Mouse (Mus musculus): ENCODE measurements around the gene Trpm3. TPM values are rescaled to one million over a fixed set of nuclear protein-coding genes. Genes with fewer than 3 reads are reported as not detected.

Gene Trpm3
- total and polyA plus RNA-seq, 2 experiments from 2014 or later, result 0.52 to 0.95 TPM

- Histone ChIP-seq H3K9ac (replicated peaks; ENCODE audit: low read depth, low read length) (no peak overlapping the region), H3K36me3 (replicated peaks; ENCODE audit: control insufficient read depth, insufficient read depth, low read length) (no peaks in the 10 kb centered on the region), H3K4me1 (ENCODE audit: control insufficient read depth, insufficient read depth) (no peaks in the 10 kb centered on the region), H3K27ac (ENCODE audit: low read depth) (no peak overlapping the region), H3K9me3 (replicated peaks; ENCODE audit: control insufficient read depth, low read length) (no peaks in the 10 kb centered on the region), H3K4me2 (ENCODE audit: low read depth, low read length) (no peak overlapping the region), H3K4me3 (ENCODE audit: low read depth, low read length) (no peak overlapping the region), H3K27me3 (ENCODE audit: control insufficient read depth, insufficient read depth, low read length) (no peaks in the 10 kb centered on the region)
- ATAC-seq (ENCODE audit: insufficient read depth, low read depth) (no peak), DNase-seq (ENCODE audit: low spot score) (no peak)
- WGBS, result 79% methylated on average over 3 of the region's 3 CpGs
- TF ChIP-seq CTCF (IDR thresholded peaks at IDR 0.05; ENCODE audit: low read depth), result no peak
These were observed 834.4 kb downstream of the Trpm3 start for GRCm38 (mm10) chr19:22973294-22973693.

DNA sequence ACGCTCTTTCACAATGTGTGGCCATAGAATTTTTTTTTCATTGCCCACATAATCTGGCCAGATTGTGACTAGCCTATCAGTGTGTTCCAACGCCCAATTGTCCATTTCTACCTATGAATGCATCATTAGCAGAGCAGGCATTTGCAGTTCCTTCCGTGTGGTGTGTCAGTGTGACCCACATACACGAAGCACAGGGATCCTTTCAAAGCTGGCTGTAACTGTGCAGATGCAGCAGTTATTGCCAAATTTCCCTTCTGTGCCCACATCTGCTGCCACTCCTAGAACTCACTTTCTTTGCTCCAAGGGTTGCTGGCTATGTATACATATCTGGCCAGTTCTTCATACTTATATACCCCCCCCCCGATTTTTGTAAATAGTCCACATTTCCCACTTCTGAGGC, 834.9 kb downstream of the Trpm3 start:
- Histone ChIP-seq H3K4me2 (ENCODE audit: low read depth, low read length) (no peak overlapping the region), H3K9ac (replicated peaks; ENCODE audit: low read depth, low read length) (no peak overlapping the region), H3K36me3 (replicated peaks; ENCODE audit: control insufficient read depth, insufficient read depth, low read length) (no peaks in the 10 kb centered on the region), H3K27ac (ENCODE audit: low read depth) (no peak overlapping the region), H3K9me3 (replicated peaks; ENCODE audit: control insufficient read depth, low read length) (no peaks in the 10 kb centered on the region), H3K4me1 (ENCODE audit: control insufficient read depth, insufficient read depth) (no peaks in the 10 kb centered on the region), H3K4me3 (ENCODE audit: low read depth, low read length) (no peak overlapping the region), H3K27me3 (ENCODE audit: control insufficient read depth, insufficient read depth, low read length) (no peaks in the 10 kb centered on the region)
- TF ChIP-seq EP300 (IDR thresholded peaks at IDR 0.05; ENCODE audit: low read depth) (no peak), CTCF (IDR thresholded peaks at IDR 0.05; ENCODE audit: low read depth) (no peak)
- DNase-seq (ENCODE audit: low spot score) (no peak), ATAC-seq (ENCODE audit: insufficient read depth, low read depth) (no peak)
- 83% methylated on average over 5 of the region's 5 CpGs for WGBS

DNA sequence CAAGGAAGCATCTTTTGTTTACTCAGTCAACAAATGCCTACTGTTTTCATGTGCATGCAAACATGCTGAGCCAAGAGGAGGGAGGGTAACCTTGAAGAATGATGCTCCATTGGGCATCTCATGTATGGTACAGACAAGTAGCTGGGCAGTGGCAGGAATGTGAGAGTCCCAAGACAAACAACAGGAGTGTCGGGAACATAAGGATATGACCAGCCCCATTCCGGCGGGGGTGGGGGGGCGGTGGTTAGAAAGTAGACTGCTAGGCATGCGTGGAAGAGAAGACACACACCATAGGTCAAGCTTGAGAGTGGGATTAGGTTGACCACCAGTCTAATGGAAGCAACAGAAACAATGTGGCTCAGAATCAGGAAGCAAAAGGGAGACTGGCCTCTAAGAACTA, 837.0 kb downstream of the Trpm3 start:
- no peak overlapping the region for H3K4me2 ChIP-seq (ENCODE audit: low read depth, low read length)
- H3K4me1 ChIP-seq (ENCODE audit: control insufficient read depth, insufficient read depth), result no peaks in the 10 kb centered on the region
- no peaks in the 10 kb centered on the region for H3K9me3 ChIP-seq (replicated peaks; ENCODE audit: control insufficient read depth, low read length)
- no peak overlapping the region for H3K4me3 ChIP-seq (ENCODE audit: low read depth, low read length)
- no peak for TF ChIP-seq CTCF (IDR thresholded peaks at IDR 0.05; ENCODE audit: low read depth)
- no peak for TF ChIP-seq EP300 (IDR thresholded peaks at IDR 0.05; ENCODE audit: low read depth)
- DNase-seq (ENCODE audit: low spot score) (no peak), ATAC-seq (ENCODE audit: insufficient read depth, low read depth) (no peak)
- H3K27me3 ChIP-seq (ENCODE audit: control insufficient read depth, insufficient read depth, low read length), result no peaks in the 10 kb centered on the region
- H3K27ac ChIP-seq (ENCODE audit: low read depth), result no peak overlapping the region
- no peak overlapping the region for H3K9ac ChIP-seq (replicated peaks; ENCODE audit: low read depth, low read length)
- WGBS, result 87% methylated on average over 5 of the region's 5 CpGs
- no peaks in the 10 kb centered on the region for H3K36me3 ChIP-seq (replicated peaks; ENCODE audit: control insufficient read depth, insufficient read depth, low read length)

GRCm38 (mm10) chr19:22977508-22977907, 838.7 kb downstream of the Trpm3 start:
- Histone ChIP-seq H3K27ac (ENCODE audit: low read depth) (no peak overlapping the region), H3K9ac (replicated peaks; ENCODE audit: low read depth, low read length) (no peak overlapping the region), H3K27me3 (ENCODE audit: control insufficient read depth, insufficient read depth, low read length) (no peaks in the 10 kb centered on the region), H3K9me3 (replicated peaks; ENCODE audit: control insufficient read depth, low read length) (no peaks in the 10 kb centered on the region), H3K4me3 (ENCODE audit: low read depth, low read length) (no peak overlapping the region), H3K36me3 (replicated peaks; ENCODE audit: control insufficient read depth, insufficient read depth, low read length) (no peaks in the 10 kb centered on the region), H3K4me1 (ENCODE audit: control insufficient read depth, insufficient read depth) (no peaks in the 10 kb centered on the region), H3K4me2 (ENCODE audit: low read depth, low read length) (no peak overlapping the region)
- WGBS, result 46% methylated on average over 5 of the region's 5 CpGs
- ATAC-seq (ENCODE audit: insufficient read depth, low read depth) (no peak), DNase-seq (ENCODE audit: low spot score) (no peak)
- TF ChIP-seq CTCF (IDR thresholded peaks at IDR 0.05; ENCODE audit: low read depth) (no peak), EP300 (IDR thresholded peaks at IDR 0.05; ENCODE audit: low read depth) (no peak)

DNA sequence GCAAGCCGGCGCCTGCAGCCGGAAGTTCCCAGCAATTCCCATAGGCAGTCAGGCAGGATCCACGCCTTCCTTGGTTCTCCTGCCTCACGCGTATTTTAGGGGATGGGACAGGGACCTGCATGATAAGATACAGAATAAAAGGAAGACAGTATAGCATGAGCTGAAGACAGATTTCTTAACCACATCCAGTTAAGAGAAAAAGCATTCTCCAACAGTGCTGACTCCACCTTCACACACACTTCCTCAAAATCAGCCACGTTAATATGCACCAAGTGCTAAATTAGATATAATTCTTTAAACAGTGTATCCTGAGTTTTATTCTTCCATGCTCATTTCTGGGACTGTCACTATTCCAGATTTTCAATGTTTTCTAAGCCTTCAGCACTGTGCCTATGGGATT, 839.9 kb downstream of the Trpm3 start:
- no peak overlapping the region for H3K9ac ChIP-seq (replicated peaks; ENCODE audit: low read depth, low read length)
- ATAC-seq (ENCODE audit: insufficient read depth, low read depth) (no peak), DNase-seq (ENCODE audit: low spot score) (no peak)
- WGBS, result 85% methylated on average over 7 of the region's 7 CpGs
- H3K4me3 ChIP-seq (ENCODE audit: low read depth, low read length), result no peak overlapping the region
- no peak overlapping the region for H3K4me2 ChIP-seq (ENCODE audit: low read depth, low read length)
- no peaks in the 10 kb centered on the region for H3K27me3 ChIP-seq (ENCODE audit: control insufficient read depth, insufficient read depth, low read length)
- TF ChIP-seq CTCF (IDR thresholded peaks at IDR 0.05; ENCODE audit: low read depth), result no peak
- TF ChIP-seq EP300 (IDR thresholded peaks at IDR 0.05; ENCODE audit: low read depth), result no peak
- H3K27ac ChIP-seq (ENCODE audit: low read depth), result no peak overlapping the region
- no peaks in the 10 kb centered on the region for H3K36me3 ChIP-seq (replicated peaks; ENCODE audit: control insufficient read depth, insufficient read depth, low read length)
- no peaks in the 10 kb centered on the region for H3K9me3 ChIP-seq (replicated peaks; ENCODE audit: control insufficient read depth, low read length)
- H3K4me1 ChIP-seq (ENCODE audit: control insufficient read depth, insufficient read depth), result no peaks in the 10 kb centered on the region

DNA sequence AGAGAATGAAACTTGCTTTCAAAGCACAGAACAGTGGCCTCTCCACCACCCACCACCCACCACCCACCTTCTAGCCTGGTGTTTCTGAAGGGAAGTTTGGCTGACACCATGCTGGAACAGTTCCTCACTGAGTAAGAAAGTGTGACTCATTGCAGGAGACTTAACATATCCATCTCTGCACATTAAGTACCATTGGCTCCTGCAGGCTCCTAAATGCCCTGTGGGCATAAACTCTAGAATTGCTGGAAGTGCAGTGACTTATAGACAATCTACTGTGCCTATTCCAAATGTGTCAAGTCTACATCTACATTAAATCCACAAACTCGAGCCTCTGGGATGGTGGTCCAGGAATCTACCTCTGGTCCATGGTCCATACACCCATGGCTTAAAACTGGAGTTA, 840.3 kb downstream of the Trpm3 start:
- no peak overlapping the region for H3K4me2 ChIP-seq (ENCODE audit: low read depth, low read length)
- WGBS, result 54% methylated on average over 1 of the region's 1 CpGs
- H3K4me3 ChIP-seq (ENCODE audit: low read depth, low read length), result no peak overlapping the region
- TF ChIP-seq CTCF (IDR thresholded peaks at IDR 0.05; ENCODE audit: low read depth) (no peak), EP300 (IDR thresholded peaks at IDR 0.05; ENCODE audit: low read depth) (no peak)
- H3K27ac ChIP-seq (ENCODE audit: low read depth), result no peak overlapping the region
- DNase-seq (ENCODE audit: low spot score) (no peak), ATAC-seq (ENCODE audit: insufficient read depth, low read depth) (no peak)
- no peaks in the 10 kb centered on the region for H3K4me1 ChIP-seq (ENCODE audit: control insufficient read depth, insufficient read depth)
- no peaks in the 10 kb centered on the region for H3K27me3 ChIP-seq (ENCODE audit: control insufficient read depth, insufficient read depth, low read length)
- H3K9ac ChIP-seq (replicated peaks; ENCODE audit: low read depth, low read length), result no peak overlapping the region
- H3K36me3 ChIP-seq (replicated peaks; ENCODE audit: control insufficient read depth, insufficient read depth, low read length), result no peaks in the 10 kb centered on the region
- no peaks in the 10 kb centered on the region for H3K9me3 ChIP-seq (replicated peaks; ENCODE audit: control insufficient read depth, low read length)
